Mouse (Mus musculus) myocyte (in vitro differentiated cells): ENCODE measurements around the gene Hoxa13. TPM values are rescaled to one million over a fixed set of nuclear protein-coding genes. Genes with fewer than 3 reads are reported as not detected.

Experiments used
- H3K27me3 ChIP-seq: one replicate; pipeline ENCODE4 v1.6.1; 2011; ENCODE audit not compliant: control insufficient read depth, insufficient read depth, insufficient read length
- H3K36me3 ChIP-seq: one replicate; pipeline ENCODE4 v1.6.1; 2011; ENCODE audit not compliant: control insufficient read depth, insufficient read depth
- H3K4me2 ChIP-seq: one replicate; pipeline ENCODE4 v1.6.1; 2011; ENCODE audit warnings: low read depth, control low read depth
- H3K4me3 ChIP-seq: one replicate; pipeline ENCODE4 v1.5.1; 2011; ENCODE audit warnings: mild to moderate bottlenecking, control low read depth, moderate library complexity
- H3K79me2 ChIP-seq: one replicate; pipeline ENCODE4 v1.6.1; 2011; ENCODE audit not compliant: control insufficient read depth, insufficient read depth
- H3ac ChIP-seq: one replicate; pipeline ENCODE4 v1.6.1; 2011; ENCODE audit not compliant: control insufficient read depth, insufficient read length
- CEBPB ChIP-seq: IDR thresholded peaks from 2 replicates; pipeline ENCODE4 v1.6.1; 2011; ENCODE audit warnings: mild to moderate bottlenecking, moderate library complexity; ENCODE audit not compliant: poor library complexity, insufficient read depth, severe bottlenecking
- E2F4 ChIP-seq: IDR thresholded peaks from one replicate; pipeline ENCODE4 v1.6.1; 2011; ENCODE audit warnings: mild to moderate bottlenecking, control low read depth, moderate library complexity; ENCODE audit not compliant: insufficient read depth
- MAX ChIP-seq: IDR thresholded peaks from one replicate; pipeline ENCODE4 v1.6.1; 2011; ENCODE audit warnings: low read depth, mild to moderate bottlenecking, control low read depth
- MYOD1 ChIP-seq, 3 experiments: IDR thresholded peaks; one replicate each; pipeline ENCODE4 v1.6.1; 2011; ENCODE audit warnings: control low read depth in 2 of 3, low read depth in 2 of 3, mild to moderate bottlenecking in 2 of 3, moderate library complexity in 1 of 3; ENCODE audit not compliant: insufficient read length in 2 of 3, control insufficient read depth in 1 of 3
- MYOG ChIP-seq, 3 experiments: IDR thresholded peaks; one replicate each; pipeline ENCODE4 v1.6.1; 2011; ENCODE audit warnings: control low read depth in 2 of 3, low read depth in 2 of 3, mild to moderate bottlenecking in 2 of 3; ENCODE audit not compliant: insufficient read length in 2 of 3, control insufficient read depth in 1 of 3, insufficient read depth in 1 of 3
- POLR2A ChIP-seq: IDR thresholded peaks from one replicate; pipeline ENCODE4 v1.6.1; 2011; ENCODE audit warnings: low read depth, mild to moderate bottlenecking, control low read depth, moderate library complexity; ENCODE audit not compliant: insufficient read length
- POLR2AphosphoS2 ChIP-seq: IDR thresholded peaks from one replicate; pipeline ENCODE4 v1.6.1; 2011; ENCODE audit warnings: low read depth, control low read depth; ENCODE audit not compliant: insufficient read length
- REST ChIP-seq: IDR thresholded peaks from one replicate; pipeline ENCODE4 v1.6.1; 2011; ENCODE audit warnings: mild to moderate bottlenecking, control low read depth, moderate library complexity; ENCODE audit not compliant: insufficient read depth, insufficient read length
- SRF ChIP-seq: IDR thresholded peaks from one replicate; pipeline ENCODE4 v1.6.1; 2011; ENCODE audit warnings: low read depth; ENCODE audit not compliant: control insufficient read depth, insufficient read length
- TCF12 ChIP-seq: IDR thresholded peaks from one replicate; pipeline ENCODE4 v1.6.1; 2011; ENCODE audit warnings: mild to moderate bottlenecking, control low read depth; ENCODE audit not compliant: poor library complexity, insufficient read depth, severe bottlenecking
- TCF3 ChIP-seq: IDR thresholded peaks from one replicate; pipeline ENCODE4 v1.6.1; 2011; ENCODE audit warnings: low read depth, control low read depth; ENCODE audit not compliant: insufficient read length
- USF1 ChIP-seq: IDR thresholded peaks from one replicate; pipeline ENCODE4 v1.6.1; 2011; ENCODE audit warnings: low read depth, mild to moderate bottlenecking, control low read depth, moderate library complexity
- polyA plus RNA-seq: library from polyadenylated mRNA; unstranded; fragments of >200 nt; fragmentation: generic; extraction: Trizol; gene quantifications from one replicate; pipeline ENCODE4 v1.2.1, GENCODE M21; 2012; ENCODE audit warnings: missing spikeins

The Hoxa13 gene
- polyA plus RNA-seq, 1 experiment: 0.72 TPM

DNA sequence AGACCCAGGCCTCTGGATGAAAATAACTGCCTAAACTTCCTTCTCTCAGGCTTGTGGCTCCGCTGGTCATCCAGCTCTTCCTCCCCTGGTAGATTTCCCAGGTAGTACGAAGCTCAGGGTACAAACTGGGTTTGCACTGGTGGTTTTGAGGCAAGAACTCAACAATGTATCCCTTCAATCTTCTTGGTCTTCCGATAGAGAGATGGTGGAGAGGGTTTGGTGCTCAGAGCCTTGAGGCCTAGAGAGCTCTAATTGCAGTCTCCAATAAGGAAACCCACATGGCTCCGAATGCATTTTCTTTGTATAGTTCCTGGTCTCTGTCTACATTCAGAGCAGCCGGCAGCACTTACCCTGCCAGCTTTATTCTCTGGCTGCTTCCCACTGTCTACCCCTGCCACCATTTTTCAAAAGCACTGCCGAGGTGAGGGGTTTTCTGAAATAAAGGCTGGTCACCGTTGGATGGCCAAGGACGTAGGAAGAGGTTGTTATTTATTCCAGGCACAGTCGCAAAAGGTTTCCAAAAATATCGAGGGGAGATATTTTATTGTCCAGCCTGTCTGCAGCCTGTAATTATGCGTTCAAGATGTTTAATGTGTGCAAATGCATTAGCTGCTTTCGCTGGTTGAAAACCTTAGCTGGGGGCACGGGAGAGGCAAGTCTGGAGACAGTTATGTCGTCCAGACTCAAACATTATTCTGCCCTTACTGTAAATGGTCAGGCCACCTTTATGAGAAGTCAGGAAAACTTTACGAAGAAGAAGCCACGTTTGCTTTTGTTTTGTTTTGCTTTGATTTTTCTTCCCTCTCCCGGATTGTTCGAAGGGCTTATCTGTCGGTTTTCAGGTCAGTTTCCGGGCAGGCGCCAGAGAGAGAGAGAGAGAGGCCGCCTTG lies 12.3 kb upstream of the Hoxa13 start:
- Histone ChIP-seq H3K27me3 (peaks cover 5% of the 10 kb centered on the region), H3K36me3 (no peaks in the 10 kb centered on the region), H3K4me3 (no peak overlapping the region), H3K79me2 (no peaks in the 10 kb centered on the region), H3ac (no peak overlapping the region), H3K4me2 (no peak overlapping the region)
- TF ChIP-seq MYOD1 (IDR thresholded peaks at IDR 0.05; ENCODE audit: control insufficient read depth in 1 of 3, insufficient read length in 2 of 3, low read depth in 2 of 3) (no peak), POLR2AphosphoS2 (no peak), POLR2A (no peak), E2F4 (no peak), MAX (no peak), SRF (no peak), TCF3 (no peak), USF1 (no peak), CEBPB (no peak), REST (no peak), MYOG (IDR thresholded peaks at IDR 0.05; ENCODE audit: control insufficient read depth in 1 of 3, insufficient read depth in 1 of 3, insufficient read length in 2 of 3, low read depth in 2 of 3) (no peak), TCF12 (no peak)

- TF ChIP-seq TCF12 (no peak), POLR2A (no peak), MAX (no peak), USF1 (no peak), POLR2AphosphoS2 (no peak), TCF3 (no peak), SRF (no peak), E2F4 (no peak)
- H3K4me3 ChIP-seq: no peak overlapping the region
- H3ac ChIP-seq: no peak overlapping the region
- no peaks in the 10 kb centered on the region for H3K79me2 ChIP-seq
- no peak overlapping the region for H3K4me2 ChIP-seq
- H3K36me3 ChIP-seq: no peaks in the 10 kb centered on the region
- H3K27me3 ChIP-seq: peaks cover 12% of the 10 kb centered on the region
Observed at GRCm38 (mm10) chr6:52270494-52271480, 10.1 kb upstream of the Hoxa13 start.

- TF ChIP-seq POLR2A: no peak
- TF ChIP-seq REST: no peak
- TF ChIP-seq E2F4: no peak
- no peak for TF ChIP-seq TCF12
- TF ChIP-seq SRF: no peak
- no peak for TF ChIP-seq USF1
- TF ChIP-seq POLR2AphosphoS2: no peak
- TF ChIP-seq CEBPB: no peak
- TF ChIP-seq MYOD1 (IDR thresholded peaks at IDR 0.05; ENCODE audit: control insufficient read depth in 1 of 3, insufficient read length in 2 of 3, low read depth in 2 of 3): no peak
- TF ChIP-seq MAX: no peak
- TF ChIP-seq TCF3: no peak
- TF ChIP-seq MYOG (IDR thresholded peaks at IDR 0.05; ENCODE audit: control insufficient read depth in 1 of 3, insufficient read depth in 1 of 3, insufficient read length in 2 of 3, low read depth in 2 of 3): no peak
- Histone ChIP-seq H3ac (no peak overlapping the region), H3K36me3 (no peaks in the 10 kb centered on the region), H3K79me2 (no peaks in the 10 kb centered on the region), H3K27me3 (peaks cover 19% of the 10 kb centered on the region), H3K4me3 (no peak overlapping the region), H3K4me2 (no peak overlapping the region)
Observed at GRCm38 (mm10) chr6:52268756-52269155, 8.1 kb upstream of the Hoxa13 start.

DNA sequence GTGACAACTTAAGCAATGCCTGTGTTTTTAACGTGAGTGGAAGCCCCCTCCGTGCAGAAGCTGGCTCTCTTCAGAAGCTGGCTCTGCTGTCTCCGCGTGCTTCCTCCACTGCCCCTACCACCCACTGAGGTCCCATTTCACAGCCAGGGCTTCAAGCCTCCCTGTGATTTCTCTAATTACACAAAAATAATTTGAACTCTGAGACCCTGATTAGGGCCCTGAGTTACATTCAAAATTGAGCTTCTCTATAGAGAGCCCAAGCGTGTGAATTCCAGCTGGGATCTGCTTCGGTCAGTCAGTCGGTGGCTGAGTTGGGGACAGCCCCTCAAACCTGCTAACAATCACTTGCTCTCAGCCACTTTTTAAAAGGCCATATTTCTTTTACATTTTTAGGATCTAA lies 7.7 kb upstream of the Hoxa13 start:
- no peak for TF ChIP-seq POLR2A
- no peak for TF ChIP-seq SRF
- TF ChIP-seq REST: no peak
- TF ChIP-seq CEBPB: no peak
- no peak for TF ChIP-seq MYOD1 (IDR thresholded peaks at IDR 0.05; ENCODE audit: control insufficient read depth in 1 of 3, insufficient read length in 2 of 3, low read depth in 2 of 3)
- TF ChIP-seq POLR2AphosphoS2: no peak
- no peak for TF ChIP-seq MAX
- TF ChIP-seq USF1: no peak
- TF ChIP-seq TCF12: no peak
- TF ChIP-seq MYOG (IDR thresholded peaks at IDR 0.05; ENCODE audit: control insufficient read depth in 1 of 3, insufficient read depth in 1 of 3, insufficient read length in 2 of 3, low read depth in 2 of 3): no peak
- no peak for TF ChIP-seq TCF3
- no peaks in the 10 kb centered on the region for H3K36me3 ChIP-seq
- H3K27me3 ChIP-seq: peaks cover 19% of the 10 kb centered on the region
- H3K4me3 ChIP-seq: no peak overlapping the region
- H3K4me2 ChIP-seq: no peak overlapping the region
- H3ac ChIP-seq: no peak overlapping the region
- no peaks in the 10 kb centered on the region for H3K79me2 ChIP-seq
